Mouse (Mus musculus) kidney, postnatal 14 days (tissue): Measurements from ENCODE around the gene Sema3a.

Experiments
- DNase-seq: peaks from one replicate; pipeline ENCODE4 v3.0.0; 2022; ENCODE audit warnings: mixed read lengths

Sema3a gene

DNA sequence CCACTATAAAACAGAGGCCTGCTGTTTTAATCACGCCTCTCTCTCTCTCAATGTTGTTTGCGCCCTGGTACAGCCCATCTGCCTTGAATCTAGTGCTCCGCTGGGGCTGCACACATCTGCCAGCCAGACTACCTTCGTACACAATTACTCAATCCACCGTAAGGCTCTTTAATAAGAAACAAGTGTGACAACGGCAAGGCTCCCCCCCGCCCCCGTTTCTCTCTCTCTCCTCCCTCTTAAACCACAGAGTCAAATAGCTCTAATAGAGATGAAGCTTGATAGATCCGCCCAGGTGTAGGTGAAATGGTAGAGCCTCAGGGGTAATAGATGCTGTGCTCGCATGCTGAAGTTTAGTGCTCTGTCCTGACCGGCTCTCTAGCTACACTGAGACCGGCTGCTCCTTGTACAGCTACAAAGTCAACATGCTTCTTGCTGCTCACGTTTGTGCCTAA is at the start of gene Sema3a:
Gene Sema3a, plus strand, starts transcription at position 174 of the 452 bp plus-strand sequence.
- no peak for DNase-seq

DNA sequence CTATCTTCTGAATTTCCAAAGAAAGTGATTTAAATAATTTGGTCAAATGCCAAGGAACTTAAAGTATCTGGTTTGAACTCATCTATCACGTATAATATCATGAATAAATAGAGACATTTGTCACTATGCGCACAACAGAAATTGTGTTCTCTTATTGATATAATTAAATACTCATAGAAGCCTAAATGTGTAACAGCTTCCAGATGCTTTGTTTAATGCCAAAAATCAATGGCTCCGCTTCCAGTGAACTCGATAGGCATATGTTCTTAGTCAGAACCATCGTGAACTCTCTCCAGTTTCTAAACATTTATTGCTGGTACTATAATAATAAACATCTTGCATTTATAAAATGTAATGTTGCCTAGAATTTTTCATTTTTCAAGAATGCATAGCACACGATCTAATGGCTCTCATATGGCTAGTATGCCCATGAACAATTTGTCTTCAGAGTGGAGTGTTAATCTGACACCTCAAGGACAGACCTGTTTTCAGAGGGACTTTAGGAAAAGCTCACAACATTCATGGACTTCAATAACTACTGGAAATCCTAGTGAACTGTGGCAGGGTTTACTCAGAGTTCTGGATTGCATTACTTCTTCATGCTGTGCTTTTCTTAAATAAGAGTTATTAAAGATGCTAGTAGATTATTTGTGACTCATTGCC is 40.3 kb upstream of the Sema3a start:
- DNase-seq: no peak

DNA sequence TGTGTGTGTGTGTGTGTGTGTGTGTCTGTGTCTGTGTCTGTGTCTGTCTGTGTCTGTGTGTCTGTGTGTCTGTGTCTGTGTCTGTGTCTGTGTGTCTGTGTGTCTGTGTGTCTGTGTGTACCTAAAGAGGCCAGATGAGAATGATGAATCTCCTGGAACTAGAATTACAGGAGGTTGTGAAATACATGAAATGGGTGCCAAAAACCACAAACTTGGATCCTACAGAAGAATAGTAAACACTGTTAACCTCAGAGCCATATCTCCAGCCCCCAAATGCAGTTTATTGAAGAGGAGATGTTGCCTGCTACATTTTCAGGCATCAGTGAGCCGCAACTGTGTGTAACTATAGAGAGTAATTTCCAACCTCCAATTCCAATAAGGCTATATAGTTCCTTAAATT is 34.8 kb upstream of the Sema3a start:
- DNase-seq: no peak

DNA sequence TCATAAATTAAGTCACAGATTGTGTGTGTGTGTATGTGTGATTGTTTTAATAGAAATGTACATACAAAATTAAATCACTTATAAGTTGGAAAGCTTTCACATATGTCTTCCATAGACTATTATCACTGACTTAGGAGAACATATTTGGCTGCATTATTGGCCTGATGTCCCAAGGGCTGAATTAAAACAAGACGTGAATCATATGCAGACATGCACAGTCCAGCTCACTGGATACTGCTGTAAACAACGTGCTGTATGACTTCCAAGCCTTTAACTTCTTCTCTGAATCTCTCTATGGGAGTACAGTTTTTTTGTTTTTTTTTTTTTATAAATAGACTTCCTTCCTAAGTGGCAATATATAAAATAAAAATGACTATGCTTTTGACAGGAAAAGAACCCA is 15.7 kb upstream of the Sema3a start:
- DNase-seq: no peak

DNA sequence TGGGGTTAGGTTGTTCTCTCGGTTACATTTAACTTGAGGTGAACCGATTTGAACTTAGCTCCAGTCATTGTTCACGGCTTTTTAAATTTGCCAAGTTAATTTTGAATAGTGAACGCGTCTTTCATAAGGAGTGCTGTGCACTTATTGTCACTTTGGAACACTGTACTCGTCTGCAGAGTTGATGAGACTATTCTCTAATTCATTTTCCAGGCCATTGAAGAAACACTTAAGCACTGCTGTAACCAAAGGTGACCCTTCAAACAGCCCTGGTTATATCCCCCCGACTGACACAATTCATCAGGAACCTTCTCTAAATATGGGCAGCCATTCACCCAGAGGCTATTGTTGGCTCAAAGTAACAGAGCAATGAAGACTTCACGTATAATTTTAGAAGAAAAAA is 8.0 kb upstream of the Sema3a start:
- no peak for DNase-seq

DNA sequence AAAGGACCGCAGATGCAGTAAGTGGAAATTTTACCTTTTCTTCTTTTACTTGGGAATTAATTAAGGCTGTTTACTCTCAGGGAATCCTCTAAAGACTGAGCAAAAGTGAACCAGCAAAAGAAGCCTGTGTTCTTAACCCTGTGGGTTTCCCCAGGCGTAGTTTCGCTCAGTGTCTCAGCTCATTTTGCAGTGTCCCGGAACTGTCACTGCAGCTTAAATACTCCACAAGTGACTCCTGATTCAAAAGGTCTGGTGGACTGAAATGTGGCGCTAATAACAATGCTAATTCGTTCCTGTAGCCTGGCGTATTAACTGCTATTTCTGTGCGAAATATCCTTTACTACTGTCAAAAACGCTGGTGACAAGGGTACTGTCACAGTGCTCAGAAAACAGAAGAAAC is 543 bp downstream of the Sema3a start:
- DNase-seq: no peak

DNA sequence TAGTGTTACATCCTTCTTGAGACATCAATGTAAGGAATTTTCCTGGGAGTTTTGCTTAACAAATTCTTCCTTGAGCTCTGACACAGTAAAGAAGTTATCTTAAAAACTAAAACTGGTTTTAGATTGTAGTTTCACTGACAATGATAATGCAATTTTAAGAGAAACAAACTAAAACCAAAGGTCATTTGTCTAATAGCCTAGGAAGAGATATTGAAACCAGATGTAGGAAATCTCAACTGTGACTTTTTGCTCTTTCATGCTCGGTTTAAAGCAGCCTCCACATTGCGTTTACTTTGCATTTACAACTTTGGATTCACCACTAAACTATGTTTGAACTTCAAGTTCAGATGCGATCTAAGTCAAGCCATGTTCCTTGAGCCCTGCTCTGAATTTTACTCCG is 982 bp downstream of the Sema3a start:
- no peak for DNase-seq

DNA sequence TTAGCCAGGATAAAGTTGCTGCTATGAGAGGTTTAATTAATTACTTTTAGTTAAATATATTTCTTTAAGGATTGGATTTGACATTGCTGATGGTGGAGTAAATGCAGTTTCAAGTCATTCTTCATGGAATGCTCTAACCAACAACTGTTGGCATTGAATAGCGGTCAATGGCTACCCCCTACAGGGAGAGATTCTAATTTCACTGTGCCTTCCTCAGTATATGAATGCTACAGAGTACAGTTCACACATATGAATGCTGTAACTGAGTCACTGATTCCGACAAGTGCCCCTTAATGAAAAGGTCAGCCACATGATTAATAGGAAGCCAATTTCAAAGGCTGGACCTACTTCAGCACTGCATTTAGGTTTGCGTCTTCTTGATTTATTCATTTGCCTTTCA is 1.9 kb downstream of the Sema3a start:
- no peak for DNase-seq

DNA sequence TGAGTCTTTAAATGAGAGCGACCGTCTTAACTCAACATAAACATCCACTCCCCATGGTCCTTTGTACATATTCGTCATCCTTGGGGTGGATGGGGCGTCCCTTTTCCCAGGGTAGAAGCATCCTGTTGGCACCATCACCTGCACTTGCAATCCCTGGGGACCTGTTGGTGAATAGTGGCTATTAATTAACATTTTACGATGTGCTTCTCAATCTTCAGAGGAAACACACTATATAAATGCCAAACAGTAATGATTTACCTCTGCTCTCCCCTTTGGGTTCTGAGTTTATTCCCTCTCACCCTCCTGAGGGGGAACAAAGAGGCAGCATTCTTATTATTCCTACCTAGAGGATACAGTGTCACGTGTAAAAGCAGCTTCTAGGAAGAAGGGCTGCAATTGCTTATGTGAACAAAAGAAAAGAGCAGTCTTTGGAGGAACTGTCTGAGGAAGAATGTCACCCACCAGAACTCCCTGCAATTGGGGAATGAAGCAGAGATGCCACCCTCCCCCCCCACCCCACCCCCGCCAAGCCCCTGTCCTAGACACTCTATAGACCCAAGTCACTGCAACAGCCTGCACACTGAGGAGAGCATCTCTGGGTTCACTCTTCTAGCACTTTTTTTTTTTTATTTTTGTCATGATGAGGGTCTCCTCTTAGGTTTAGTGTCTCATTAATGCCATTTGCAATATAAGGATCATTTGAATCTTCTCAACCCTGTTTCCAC is 19.7 kb downstream of the Sema3a start:
- DNase-seq: no peak

DNA sequence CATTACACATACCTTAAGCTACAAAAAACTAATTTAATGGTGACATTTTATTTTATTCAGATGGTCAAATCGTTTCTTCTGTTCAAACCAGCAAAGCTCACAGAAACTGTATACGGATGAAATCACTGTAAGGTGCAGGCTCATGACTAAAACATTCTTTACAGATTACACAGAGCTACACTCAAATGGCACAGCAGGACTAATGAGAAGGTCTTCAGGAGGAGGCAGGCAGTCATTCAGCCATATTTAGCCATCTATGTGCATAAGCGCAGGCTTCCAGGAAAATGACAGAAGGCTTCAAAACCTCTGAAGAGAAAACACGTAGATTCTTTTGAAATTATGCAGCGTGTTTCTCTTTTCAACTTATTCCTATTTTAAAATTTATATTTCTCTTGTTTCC is 24.7 kb downstream of the Sema3a start:
- DNase-seq: no peak

DNA sequence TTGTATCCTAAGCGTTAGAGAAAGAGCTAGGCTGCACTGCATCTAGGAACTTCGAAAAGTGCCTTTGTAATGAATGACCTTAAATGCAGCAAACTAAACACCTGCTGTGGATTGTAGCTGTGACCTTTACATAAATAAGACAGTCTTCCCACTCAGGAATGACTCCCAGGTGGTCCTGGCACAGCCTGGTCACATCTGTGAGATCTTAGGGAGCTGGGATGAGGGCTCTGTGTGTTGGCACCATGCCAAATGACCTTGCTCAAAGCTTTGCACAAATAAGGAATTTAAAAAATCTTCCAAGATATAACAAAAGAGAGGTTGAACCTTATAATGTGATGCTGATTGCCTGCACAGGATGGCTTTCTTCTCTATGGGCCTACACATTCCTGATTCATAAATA is 25.8 kb downstream of the Sema3a start:
- DNase-seq: no peak

DNA sequence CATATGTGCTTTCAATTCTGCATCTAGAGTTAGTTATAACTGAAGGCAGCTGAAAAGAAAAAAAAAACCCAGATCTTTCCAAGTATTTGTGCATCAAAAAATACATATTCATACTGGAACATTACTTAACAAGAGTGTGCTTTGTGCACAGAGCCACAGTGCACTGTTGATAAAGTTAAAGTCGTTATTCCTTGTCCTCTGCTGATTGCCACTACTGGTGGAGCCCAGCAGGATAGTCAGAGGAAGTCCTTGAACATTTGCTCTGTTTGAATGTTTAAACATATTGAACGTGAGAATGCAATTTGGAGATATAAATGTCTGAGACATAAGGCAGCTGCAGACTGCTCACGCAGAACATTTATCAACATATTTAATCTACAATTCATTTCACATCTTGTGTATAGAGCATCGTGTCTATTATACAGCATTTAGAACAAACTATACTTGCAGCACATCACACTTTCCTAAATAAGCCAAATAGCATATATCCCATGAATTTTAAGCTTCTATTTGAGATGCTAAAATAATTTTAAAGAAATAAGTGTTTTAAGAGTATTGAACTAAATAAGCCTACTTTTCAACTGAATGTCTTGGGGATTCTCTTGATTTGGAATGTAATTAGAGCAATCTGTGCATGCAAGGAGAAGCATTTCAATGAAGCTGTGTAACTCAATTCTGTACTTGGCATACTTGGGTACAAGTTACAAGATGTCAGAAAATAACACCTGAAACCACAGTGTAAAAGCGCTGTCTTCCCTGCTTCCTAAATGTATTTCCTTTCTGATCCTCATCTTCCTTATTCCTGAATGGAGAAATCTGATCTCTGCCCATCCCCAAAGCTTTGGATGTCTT is 32.8 kb downstream of the Sema3a start:
- no peak for DNase-seq

DNA sequence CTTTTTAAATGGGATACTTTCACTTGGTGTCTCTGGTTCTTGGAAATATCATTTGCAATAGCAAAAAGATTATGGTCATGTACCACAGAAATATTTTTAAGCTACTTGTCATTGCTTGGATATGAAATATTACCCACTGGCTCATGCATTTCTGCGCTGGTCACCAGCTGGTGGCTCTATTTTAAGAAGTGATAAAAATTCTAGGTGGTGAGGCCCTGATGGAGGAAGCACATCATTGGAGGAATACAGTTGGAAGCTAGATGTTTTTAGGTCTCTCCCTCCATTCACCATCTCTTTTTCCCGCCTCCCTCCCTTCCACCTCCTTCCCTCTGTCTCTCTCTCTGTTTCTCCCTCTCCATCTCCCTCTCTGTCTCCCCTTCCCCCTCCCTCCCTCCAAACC is 57.0 kb downstream of the Sema3a start:
- DNase-seq: no peak

DNA sequence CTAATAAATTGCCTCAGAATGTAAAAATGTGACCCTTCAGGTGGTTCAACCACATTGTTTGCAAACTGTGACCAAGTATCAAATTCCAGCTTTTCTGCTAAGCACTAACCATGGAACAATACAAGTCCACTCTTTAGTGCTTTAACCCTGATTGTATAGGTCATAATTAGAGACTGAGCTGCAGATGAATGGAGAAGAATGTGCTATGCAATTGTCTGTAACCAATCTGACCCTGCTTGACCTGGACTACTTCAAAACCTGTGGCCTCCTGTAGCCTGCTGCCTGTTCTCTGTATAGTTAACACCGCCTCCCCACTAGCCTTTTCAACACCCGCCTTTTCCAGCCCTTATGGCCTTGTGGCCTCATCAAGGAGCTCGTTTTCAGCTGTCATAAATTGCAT is 72.7 kb downstream of the Sema3a start:
- DNase-seq: no peak

DNA sequence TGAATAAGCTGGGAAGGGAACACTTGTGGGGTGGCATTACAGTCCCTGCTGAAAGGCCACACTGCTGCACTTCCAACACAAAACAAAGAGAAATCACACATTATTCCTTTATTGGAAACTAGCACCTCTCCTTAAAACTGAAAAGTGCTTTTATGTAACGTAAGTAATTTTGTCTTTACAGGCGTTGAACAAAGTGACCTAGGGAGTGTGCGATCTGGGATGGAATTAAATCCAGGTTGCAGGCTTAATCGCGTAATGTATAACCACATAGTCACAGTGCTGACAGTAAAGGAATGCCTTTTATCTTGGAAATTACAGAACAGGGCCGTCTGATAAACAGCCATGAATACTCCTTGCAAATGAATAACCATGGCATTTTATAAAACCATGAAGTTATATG is 74.5 kb downstream of the Sema3a start:
- no peak for DNase-seq

DNA sequence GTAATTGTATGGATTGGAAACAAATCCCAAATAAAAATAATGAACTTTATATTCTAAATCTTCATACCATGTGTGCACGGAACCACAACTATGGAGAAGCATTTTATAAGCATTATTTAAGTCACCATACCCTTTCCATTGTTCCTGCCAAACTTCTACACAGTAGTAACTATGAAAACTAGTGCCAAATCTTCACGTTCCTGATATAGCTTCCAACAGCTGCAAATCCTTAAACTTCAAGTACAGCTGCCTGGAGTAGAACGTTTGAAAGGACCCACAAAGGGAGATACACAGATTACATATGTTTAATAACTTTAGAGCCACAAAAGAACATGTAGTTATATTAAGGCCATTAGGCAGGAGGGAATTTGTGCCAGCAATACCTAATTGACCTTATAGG is 130.1 kb downstream of the Sema3a start:
- no peak for DNase-seq

DNA sequence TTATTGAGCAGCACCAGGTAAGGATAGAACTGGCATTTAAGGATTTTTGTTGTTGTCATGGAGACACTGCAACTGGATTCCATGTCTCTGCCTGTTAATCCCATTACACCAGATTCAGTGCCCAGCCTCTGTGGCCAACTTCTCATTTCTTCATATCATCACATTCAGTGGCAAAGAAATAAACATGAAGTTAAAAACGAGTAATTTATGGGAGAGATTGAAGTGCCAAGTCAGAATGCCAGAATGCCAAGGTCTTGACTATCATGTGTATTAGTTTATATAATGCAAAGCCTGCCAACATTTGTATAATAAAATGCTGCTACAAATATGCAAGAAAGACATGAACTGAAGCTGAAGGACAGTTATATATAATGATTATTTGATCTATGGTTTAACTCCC is 131.1 kb downstream of the Sema3a start:
- no peak for DNase-seq

DNA sequence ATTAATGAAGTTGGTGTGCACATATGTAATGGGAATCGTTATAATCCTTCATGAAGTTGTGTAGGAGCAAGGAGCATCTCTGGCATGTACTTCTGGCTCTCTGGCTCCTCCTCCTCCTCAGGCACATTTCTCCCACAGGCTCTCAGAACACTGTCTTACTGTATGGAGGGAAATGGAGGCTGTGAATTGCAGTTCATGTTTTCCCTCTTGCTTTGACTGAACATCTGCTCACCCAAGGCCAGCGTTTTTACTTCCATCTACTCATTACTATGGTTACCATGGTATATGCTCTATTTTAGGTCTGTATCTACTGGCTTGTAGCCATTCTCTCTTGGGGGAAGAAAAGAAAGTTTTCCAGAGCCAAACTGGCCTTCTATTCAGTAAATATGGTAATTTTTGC is 137.9 kb downstream of the Sema3a start:
- no peak for DNase-seq

DNA sequence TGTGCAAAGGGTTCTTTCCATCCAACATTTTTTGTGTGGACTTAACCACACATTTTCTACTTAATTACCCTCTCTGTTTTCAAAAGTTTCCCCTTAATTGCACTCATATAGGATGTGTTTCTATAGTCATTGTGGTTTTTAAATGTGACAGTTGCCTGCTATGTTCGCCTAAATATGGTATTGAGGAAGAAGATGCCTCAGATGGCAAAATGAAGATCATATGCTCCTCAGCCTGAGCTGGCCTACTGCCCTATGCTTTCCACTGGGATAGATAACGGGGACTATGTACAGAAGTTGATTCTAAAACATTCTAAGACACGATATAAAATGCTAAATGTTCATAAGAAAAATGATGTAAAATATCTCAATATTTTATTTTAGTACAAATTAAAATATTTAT is 138.3 kb downstream of the Sema3a start:
- no peak for DNase-seq

DNA sequence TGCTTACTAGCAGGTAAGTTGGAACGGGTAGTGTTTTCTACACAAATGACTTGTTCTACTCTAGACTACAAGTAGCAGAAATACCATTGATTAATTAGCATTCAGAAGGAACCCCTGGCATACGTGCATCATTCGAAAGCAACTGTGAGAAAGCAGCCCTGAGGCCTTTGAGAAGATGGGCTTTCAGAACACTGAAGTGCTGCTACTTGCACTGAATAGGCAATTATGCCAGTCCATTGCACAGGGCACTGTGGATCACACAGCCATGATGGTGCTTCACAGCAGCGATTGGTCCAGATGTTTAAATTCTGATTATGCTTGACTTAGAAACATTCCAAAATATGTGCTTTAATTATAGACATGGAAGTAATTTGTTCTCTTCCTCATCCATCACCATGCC is 187.5 kb downstream of the Sema3a start:
- no peak for DNase-seq

DNA sequence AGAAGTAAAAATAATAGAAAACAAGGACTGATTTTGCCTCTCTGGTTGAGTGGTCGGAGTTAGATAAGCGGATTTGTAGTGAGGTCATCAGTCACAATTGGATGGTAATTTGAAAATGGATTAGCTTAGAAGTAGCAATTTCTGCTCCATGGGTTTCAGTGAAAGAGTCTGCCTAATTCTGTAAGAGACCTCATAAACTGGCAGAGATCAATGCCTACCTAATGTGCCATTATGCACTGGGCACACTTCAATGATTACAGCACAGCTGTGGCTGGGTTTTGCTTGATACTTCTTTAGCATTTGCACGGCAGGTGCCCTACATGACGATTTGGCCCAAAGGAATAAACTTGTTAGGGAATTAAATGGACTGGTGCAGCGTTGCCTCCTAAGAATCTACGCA is 188.8 kb downstream of the Sema3a start:
- no peak for DNase-seq

DNA sequence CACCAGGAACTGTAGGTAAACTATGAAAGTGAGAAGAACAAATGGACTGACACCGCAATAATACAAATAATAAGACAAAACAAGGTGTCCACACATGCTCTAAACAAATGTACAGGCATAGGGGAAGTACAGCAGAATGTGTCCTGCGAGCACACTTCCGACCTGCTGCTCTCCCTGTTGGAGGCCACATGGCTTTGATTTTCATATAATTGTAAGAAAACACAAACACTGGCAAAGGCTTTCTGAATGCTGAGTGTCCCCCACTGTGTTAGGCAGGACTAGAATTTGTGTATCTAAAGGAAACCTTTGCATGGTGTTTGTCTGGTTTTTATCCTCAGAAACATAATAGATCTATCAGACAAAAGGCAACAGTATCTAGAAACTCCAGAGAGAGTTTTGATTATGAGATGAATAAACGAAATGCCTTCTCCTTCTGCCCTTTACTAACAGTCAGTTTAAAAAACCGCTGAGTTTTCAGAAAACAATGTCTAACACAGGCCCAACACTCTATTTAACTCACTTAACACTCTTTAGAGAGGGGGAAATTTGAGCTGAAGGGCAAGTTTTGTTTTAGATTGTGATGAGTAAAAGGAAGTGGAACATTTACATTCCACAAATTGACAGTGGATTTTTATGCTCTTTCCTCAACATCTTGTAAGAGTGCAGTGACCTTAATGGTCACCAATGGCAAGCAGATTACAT is 193.7 kb downstream of the Sema3a start:
- no peak for DNase-seq

DNA sequence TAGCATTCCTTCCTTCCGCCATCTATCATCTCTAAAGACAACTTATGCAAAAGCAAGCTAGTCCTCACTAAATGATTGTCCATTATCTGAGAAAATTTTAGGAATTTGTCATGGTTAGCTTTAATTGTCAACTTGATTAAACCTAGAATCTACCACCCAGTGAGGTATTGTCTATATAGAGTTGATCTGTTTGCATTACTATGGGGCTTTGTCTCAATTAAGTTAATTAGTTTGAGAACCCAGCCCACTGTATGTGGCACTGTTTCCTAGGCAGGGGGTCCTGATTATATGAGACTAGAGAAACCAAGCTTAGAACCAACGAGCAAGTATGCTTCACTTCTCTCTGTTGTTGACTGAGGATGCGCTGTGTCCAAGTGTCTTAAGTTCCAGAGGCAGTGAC is 194.9 kb downstream of the Sema3a start:
- DNase-seq: no peak
